Mouse (Mus musculus) neural tube, embryonic 12.5 days (tissue): ENCODE measurements around the gene Serpine1. TPM values are rescaled to one million over a fixed set of nuclear protein-coding genes. Genes with fewer than 3 reads are reported as not detected.
A peak's percentile ranks its signal among the peaks of the same experiment; 100 is the strongest.

Experiments used
- ATAC-seq: fragments of 200-750 bp; cut with Nextera tagmentation; 2 replicates; pipeline ENCODE4 v1.8.0; 2017; ENCODE audit warnings: low read depth, mild to moderate bottlenecking, moderate TSS enrichment, moderate library complexity; ENCODE audit not compliant: low FRiP score
- H3K27ac ChIP-seq: fragments of 300-500 bp; sonication (generic); 2 replicates; pipeline ENCODE4 v1.5.1; 2016
- H3K27me3 ChIP-seq: fragments of 300-500 bp; sonication (generic); replicated peaks from 2 replicates; pipeline ENCODE4 v1.6.1; 2016; ENCODE audit warnings: mild to moderate bottlenecking
- H3K36me3 ChIP-seq: fragments of 300-500 bp; sonication (generic); 2 replicates; pipeline ENCODE4 v1.6.1; 2016; ENCODE audit warnings: mild to moderate bottlenecking
- H3K4me1 ChIP-seq: fragments of 300-500 bp; sonication (generic); 2 replicates; pipeline ENCODE4 v1.6.1; 2016
- H3K4me2 ChIP-seq: fragments of 300-500 bp; sonication (generic); replicated peaks from 2 replicates; pipeline ENCODE4 v1.6.1; 2016; ENCODE audit warnings: mild to moderate bottlenecking
- H3K4me3 ChIP-seq: fragments of 300-500 bp; sonication (generic); 2 replicates; pipeline ENCODE4 v1.5.1; 2016
- H3K9ac ChIP-seq: fragments of 300-500 bp; sonication (generic); 2 replicates; pipeline ENCODE4 v1.6.1; 2016; ENCODE audit warnings: mild to moderate bottlenecking
- H3K9me3 ChIP-seq: fragments of 300-500 bp; sonication (generic); 2 replicates; pipeline ENCODE4 v1.6.1; 2016; ENCODE audit warnings: mild to moderate bottlenecking
- WGBS: fragments of 180-500 bp; shearing (Covaris S2); methylation state at CpG from one replicate; pipeline ENCODE4 v1.1.7; 2016; 5-methylcytosine and 5-hydroxymethylcytosine counted together
- polyA plus RNA-seq: library from polyadenylated mRNA; unstranded; fragments of >200 nt; fragmentation: Nextera tagmentation; extraction: Ambion mirVana; gene quantifications from 2 replicates; pipeline ENCODE4 v1.2.1, GENCODE M21; 2016

The Serpine1 gene
- polyA plus RNA-seq, 1 experiment from 2014 or later, result 0.11 TPM

GRCm38 (mm10) chr5:137108111-137108510 is 36.0 kb upstream of the Serpine1 start:
- WGBS, result 71% methylated on average over 6 of the region's 6 CpGs
- H3K4me1 ChIP-seq, result no peaks in the 10 kb centered on the region; the same call in 1 of the 2 replicates
- no peak overlapping the region for H3K4me3 ChIP-seq
- no peaks in the 10 kb centered on the region for H3K27me3 ChIP-seq
- ATAC-seq, result no peak
- no peak overlapping the region for H3K27ac ChIP-seq
- no peaks in the 10 kb centered on the region for H3K9me3 ChIP-seq
- peaks cover 7% of the 10 kb centered on the region for H3K36me3 ChIP-seq
- H3K9ac ChIP-seq, result no peak overlapping the region
- no peak overlapping the region for H3K4me2 ChIP-seq

GRCm38 (mm10) chr5:137107670-137108069 is 35.6 kb upstream of the Serpine1 start:
- no peak overlapping the region for H3K9ac ChIP-seq
- no peak overlapping the region for H3K4me2 ChIP-seq
- no peaks in the 10 kb centered on the region for H3K27me3 ChIP-seq
- no peak overlapping the region for H3K27ac ChIP-seq
- H3K4me3 ChIP-seq, result no peak overlapping the region
- no peak for ATAC-seq
- H3K36me3 ChIP-seq, result peaks cover 2% of the 10 kb centered on the region
- no peaks in the 10 kb centered on the region for H3K9me3 ChIP-seq
- WGBS, result 84% methylated on average over 8 of the region's 8 CpGs
- no peaks in the 10 kb centered on the region; the same call in 1 of the 2 replicates for H3K4me1 ChIP-seq

- ATAC-seq, result no peak
- no peaks in the 10 kb centered on the region for H3K27me3 ChIP-seq
- H3K4me1 ChIP-seq, result no peaks in the 10 kb centered on the region; the same call in 1 of the 2 replicates
- no peaks in the 10 kb centered on the region for H3K9me3 ChIP-seq
- H3K4me3 ChIP-seq, result no peak overlapping the region
- H3K27ac ChIP-seq, result no peak overlapping the region
- no peak overlapping the region for H3K9ac ChIP-seq
- no peaks in the 10 kb centered on the region for H3K36me3 ChIP-seq
- WGBS, result 6% methylated on average over 6 of the region's 6 CpGs
- no peak overlapping the region for H3K4me2 ChIP-seq
Observed at GRCm38 (mm10) chr5:137107024-137107423, 35.0 kb upstream of the Serpine1 start.

- no peak overlapping the region for H3K27ac ChIP-seq
- H3K4me1 ChIP-seq, result no peaks in the 10 kb centered on the region; the same call in 1 of the 2 replicates
- no peaks in the 10 kb centered on the region for H3K36me3 ChIP-seq
- no peak for ATAC-seq
- H3K4me2 ChIP-seq, result no peak overlapping the region
- no peaks in the 10 kb centered on the region for H3K9me3 ChIP-seq
- H3K9ac ChIP-seq, result no peak overlapping the region
- WGBS, result 82% methylated on average over 4 of the region's 4 CpGs
- no peaks in the 10 kb centered on the region for H3K27me3 ChIP-seq
- H3K4me3 ChIP-seq, result no peak overlapping the region
Observed at GRCm38 (mm10) chr5:137106434-137106833, 34.4 kb upstream of the Serpine1 start.

- ATAC-seq, result no peak
- no peak overlapping the region for H3K27ac ChIP-seq
- no peaks in the 10 kb centered on the region for H3K27me3 ChIP-seq
- H3K4me1 ChIP-seq, result no peaks in the 10 kb centered on the region; the same call in 1 of the 2 replicates
- H3K9ac ChIP-seq, result no peak overlapping the region
- H3K36me3 ChIP-seq, result no peaks in the 10 kb centered on the region
- WGBS, result 91% methylated on average over 2 of the region's 2 CpGs
- H3K4me3 ChIP-seq, result no peak overlapping the region
- H3K9me3 ChIP-seq, result no peaks in the 10 kb centered on the region
- H3K4me2 ChIP-seq, result no peak overlapping the region
Observed at GRCm38 (mm10) chr5:137103969-137104368, 31.9 kb upstream of the Serpine1 start.

- ATAC-seq, result no peak
- no peaks in the 10 kb centered on the region for H3K36me3 ChIP-seq
- no peak overlapping the region for H3K27ac ChIP-seq
- no peaks in the 10 kb centered on the region; the same call in 1 of the 2 replicates for H3K4me1 ChIP-seq
- no peaks in the 10 kb centered on the region for H3K9me3 ChIP-seq
- 72% methylated on average over 28 of the region's 28 CpGs for WGBS
- no peak overlapping the region for H3K4me2 ChIP-seq
- H3K27me3 ChIP-seq, result no peaks in the 10 kb centered on the region
- peak overlapping the region; percentile 17; the same call in 1 of the 2 replicates for H3K9ac ChIP-seq
- no peak overlapping the region for H3K4me3 ChIP-seq
Observed at GRCm38 (mm10) chr5:137102575-137103522, 30.8 kb upstream of the Serpine1 start.

GRCm38 (mm10) chr5:137102078-137102477 is 30.0 kb upstream of the Serpine1 start:
- no peaks in the 10 kb centered on the region for H3K27me3 ChIP-seq
- no peaks in the 10 kb centered on the region for H3K36me3 ChIP-seq
- H3K9me3 ChIP-seq, result no peaks in the 10 kb centered on the region
- no peak overlapping the region for H3K9ac ChIP-seq
- ATAC-seq, result no peak
- no peak overlapping the region for H3K4me2 ChIP-seq
- H3K27ac ChIP-seq, result no peak overlapping the region
- no peaks in the 10 kb centered on the region; the same call in 1 of the 2 replicates for H3K4me1 ChIP-seq
- H3K4me3 ChIP-seq, result no peak overlapping the region
- 78% methylated on average over 10 of the region's 10 CpGs for WGBS

- Histone ChIP-seq H3K27ac (no peak overlapping the region), H3K4me1 (no peaks in the 10 kb centered on the region; the same call in 1 of the 2 replicates), H3K9me3 (no peaks in the 10 kb centered on the region), H3K36me3 (no peaks in the 10 kb centered on the region), H3K9ac (no peak overlapping the region), H3K27me3 (no peaks in the 10 kb centered on the region), H3K4me2 (no peak overlapping the region), H3K4me3 (no peak overlapping the region)
- WGBS, result 50% methylated on average over 4 of the region's 4 CpGs
- no peak for ATAC-seq
Observed at GRCm38 (mm10) chr5:137100660-137101059, 28.6 kb upstream of the Serpine1 start.

GRCm38 (mm10) chr5:137098418-137098817 is 26.4 kb upstream of the Serpine1 start:
- H3K4me1 ChIP-seq, result no peaks in the 10 kb centered on the region; the same call in 1 of the 2 replicates
- no peaks in the 10 kb centered on the region for H3K9me3 ChIP-seq
- H3K27ac ChIP-seq, result no peak overlapping the region
- no peaks in the 10 kb centered on the region for H3K36me3 ChIP-seq
- no peaks in the 10 kb centered on the region for H3K27me3 ChIP-seq
- WGBS, result 80% methylated on average over 11 of the region's 11 CpGs
- no peak overlapping the region for H3K4me3 ChIP-seq
- H3K9ac ChIP-seq, result no peak overlapping the region
- no peak overlapping the region for H3K4me2 ChIP-seq
- no peak for ATAC-seq

GRCm38 (mm10) chr5:137096037-137096436 is 24.0 kb upstream of the Serpine1 start:
- Histone ChIP-seq H3K27me3 (no peaks in the 10 kb centered on the region), H3K27ac (no peak overlapping the region), H3K36me3 (no peaks in the 10 kb centered on the region), H3K9me3 (no peaks in the 10 kb centered on the region), H3K4me1 (no peaks in the 10 kb centered on the region), H3K4me3 (no peak overlapping the region), H3K9ac (no peak overlapping the region), H3K4me2 (no peak overlapping the region)
- WGBS, result 80% methylated on average over 1 of the region's 1 CpGs
- no peak for ATAC-seq

- no peak for ATAC-seq
- no peaks in the 10 kb centered on the region for H3K9me3 ChIP-seq
- no peaks in the 10 kb centered on the region for H3K4me1 ChIP-seq
- H3K4me2 ChIP-seq, result no peak overlapping the region
- H3K9ac ChIP-seq, result no peak overlapping the region
- no peaks in the 10 kb centered on the region for H3K27me3 ChIP-seq
- no peak overlapping the region for H3K27ac ChIP-seq
- H3K36me3 ChIP-seq, result no peaks in the 10 kb centered on the region
- 85% methylated on average over 10 of the region's 10 CpGs for WGBS
- H3K4me3 ChIP-seq, result no peak overlapping the region
Observed at GRCm38 (mm10) chr5:137095135-137095534, 23.1 kb upstream of the Serpine1 start.

- Histone ChIP-seq H3K4me3 (no peak overlapping the region), H3K4me2 (no peak overlapping the region), H3K9ac (no peak overlapping the region), H3K36me3 (no peaks in the 10 kb centered on the region), H3K9me3 (no peaks in the 10 kb centered on the region), H3K4me1 (no peaks in the 10 kb centered on the region), H3K27me3 (no peaks in the 10 kb centered on the region), H3K27ac (no peak overlapping the region)
- no peak for ATAC-seq
- WGBS, result 77% methylated on average over 9 of the region's 9 CpGs
Observed at GRCm38 (mm10) chr5:137093720-137094119, 21.7 kb upstream of the Serpine1 start.
